Mouse (Mus musculus): ENCODE measurements around the gene Edrf1.

- TF ChIP-seq CTCF (IDR thresholded peaks at IDR 0.05; ENCODE audit: borderline replicate concordance, control insufficient read depth, extremely low read depth, insufficient read depth, low read length, poor library complexity) (no peak), POLR2A (IDR thresholded peaks at IDR 0.05; ENCODE audit: control insufficient read depth, extremely low read depth, insufficient read depth, low read length, poor library complexity) (no peak)
Observed at GRCm38 (mm10) chr7:133684110-133684509, 46.8 kb downstream of the Edrf1 start.

Measured in thymus, adult 2 months (tissue).